In the genomic region with DNA sequence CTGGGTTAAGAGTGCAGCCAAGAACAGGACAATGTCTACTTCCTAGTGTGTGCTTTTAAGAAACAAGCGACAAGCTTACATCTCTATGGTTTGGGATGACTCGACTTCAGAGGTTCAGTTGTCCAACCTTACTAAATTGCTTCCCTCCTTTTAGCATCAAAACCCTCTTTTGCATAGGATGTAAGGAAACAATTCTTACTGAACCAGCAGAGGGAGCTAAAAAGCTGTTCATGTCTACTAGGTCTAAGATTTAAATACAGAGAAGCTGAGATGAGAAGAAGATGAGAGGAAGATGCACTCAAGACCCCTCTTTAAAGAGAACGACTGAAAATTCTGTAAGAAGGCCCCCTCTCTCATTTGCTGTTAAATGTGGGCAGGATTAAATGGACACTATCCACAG, we compare ENCODE assay signal across 9 mouse cellular contexts. TPM values are rescaled to one million over a fixed set of nuclear protein-coding genes. Genes with fewer than 3 reads are reported as not detected.
DNase-seq lines count a peak whose midpoint lies in the region; ATAC-seq and TF ChIP-seq lines count a peak whose summit lies in the region.
"Had no signal": no experiment of that assay in that cellular context is flagged by ENCODE, and none has a peak within 500 bp of the region (broad histone marks: within the 10 kb centered on the region; RNA-seq: fewer than 3 reads in every experiment).

No protein-coding gene starts in this region.

- TF ChIP-seq POLR2A in kidney, adult 2 months (IDR thresholded peaks at IDR 0.05; ENCODE audit: low read depth, low read length) = no peak

- WGBS in kidney, adult 2 months = 40% methylated on average over 3 of the region's 3 CpGs

- H3K9me3 ChIP-seq in E14TG2a.4 (ENCODE audit: low read length) = no peaks in the 10 kb centered on the region

- peak; percentile 67 for ATAC-seq in granulocyte monocyte progenitor cell, adult 5-6 weeks (replicated peaks; ENCODE audit: poor library complexity, severe bottlenecking)

- TF ChIP-seq CTCF in kidney, adult 2 months (conservative IDR thresholded peaks at IDR 0.05; ENCODE audit: insufficient read depth, insufficient read length, low read depth, low read length) = 0 out of 2 replicates have a peak, but pooled peaks have one; percentile 2
- TF ChIP-seq CTCF in E14TG2a.4 (conservative IDR thresholded peaks at IDR 0.05; ENCODE audit: low read length) = peak; percentile 48

- peaks cover 2% of the 10 kb centered on the region; the same call in 1 of the 2 replicates for H3K36me3 ChIP-seq in kidney, adult 2 months (ENCODE audit: control insufficient read depth, insufficient read depth, low read length)
- peaks cover 48% of the 10 kb centered on the region for H3K36me3 ChIP-seq in E14TG2a.4 (ENCODE audit: insufficient read depth, low read length)

- H3K4me3 ChIP-seq in kidney, adult 2 months (ENCODE audit: insufficient read depth, low read depth, low read length) = no peak overlapping the region
- H3K4me3 ChIP-seq in E14TG2a.4 (replicated peaks; ENCODE audit: low read length) = no peak overlapping the region

- no peak overlapping the region for H3K27ac ChIP-seq in kidney, adult 2 months (ENCODE audit: insufficient read depth, low read depth, low read length)

- peak; percentile 44 for DNase-seq in kidney, adult 2 months
- no peak for DNase-seq in kidney, postnatal 25 days
- peak; percentile 77 for DNase-seq in 416B (ENCODE audit: low read depth)
- no peak for DNase-seq in adrenal gland, postnatal 10 days
- no peak for DNase-seq in spleen, postnatal 4 days (ENCODE audit: low spot score in 2 of 2)
- no peak for DNase-seq in frontal cortex, postnatal 10 days (ENCODE audit: low spot score in 2 of 2)
- DNase-seq: cerebellum, adult 8-10 months had no signal

- no peaks in the 10 kb centered on the region for H3K4me1 ChIP-seq in kidney, adult 2 months (ENCODE audit: control insufficient read depth, insufficient read depth, low read length)
- no peaks in the 10 kb centered on the region for H3K4me1 ChIP-seq in E14TG2a.4 (replicated peaks; ENCODE audit: low read depth, low read length)

- H3K27me3 ChIP-seq in kidney, adult 2 months (replicated peaks; ENCODE audit: control insufficient read depth, insufficient read depth, low read length) = no peaks in the 10 kb centered on the region; the same call in 1 of the 2 replicates
- H3K27me3 ChIP-seq in E14TG2a.4 (ENCODE audit: insufficient read depth, low read length) = no peaks in the 10 kb centered on the region

RNA-seq across cellular contexts. Expression of a gene that starts 11.3 kb away (rescaled TPM):
- polyA plus RNA-seq in kidney, adult 2 months (2012; rRNA removed) = 2.5 and 4.3 TPM in 2 replicates
- total RNA-seq in granulocyte monocyte progenitor cell, adult 5-6 weeks (2014; fragmentation: Nextera tagmentation) = 40.5 and 47.2 TPM in 2 replicates
- total RNA-seq in granulocyte monocyte progenitor cell, adult 5-6 weeks (2017) = 52.3 and 55.7 TPM in 2 replicates
- total RNA-seq in adrenal gland, postnatal 10 days (2021) = 10 to 100 TPM; 14.8 to 15.3 TPM

RNA-seq across cellular contexts. Expression of a gene that starts 13.4 kb away (rescaled TPM):
- polyA plus RNA-seq in kidney, adult 2 months (2012; rRNA removed) = 11.9 and 14.0 TPM in 2 replicates
- 31.2 and 38.9 TPM in 2 replicates for total RNA-seq in granulocyte monocyte progenitor cell, adult 5-6 weeks (2014; fragmentation: Nextera tagmentation)
- total RNA-seq in granulocyte monocyte progenitor cell, adult 5-6 weeks (2017) = 28.2 and 32.5 TPM in 2 replicates
- total RNA-seq in adrenal gland, postnatal 10 days (2021) = 10 to 100 TPM; 22.8 to 24.1 TPM

RNA-seq across cellular contexts. Expression of a gene that starts 58.0 kb away (rescaled TPM):
- polyA plus RNA-seq in kidney, adult 2 months (2012; rRNA removed) = not detected in 2 replicates
- not detected in 2 replicates for total RNA-seq in granulocyte monocyte progenitor cell, adult 5-6 weeks (2014; fragmentation: Nextera tagmentation)
- total RNA-seq in granulocyte monocyte progenitor cell, adult 5-6 weeks (2017) = not detected in 2 replicates
- total RNA-seq in adrenal gland, postnatal 10 days (2021) = not detected

Comparison
In these comparisons a context has a peak if more than half of its experiments do, and no peak if none do; other contexts are left out.
1. DNase-seq: peak in kidney, adult 2 months (single experiment) and 416B (single experiment); none in kidney, postnatal 25 days (0 of 2), adrenal gland, postnatal 10 days (single experiment), spleen, postnatal 4 days (0 of 2) and frontal cortex, postnatal 10 days (0 of 2).